Mouse (Mus musculus) midbrain, embryonic 10.5 days (tissue): Measurements from ENCODE around the gene Ttll8. TPM values are rescaled to one million over a fixed set of nuclear protein-coding genes. Genes with fewer than 3 reads are reported as not detected.

ENCODE experiments used
- DNase-seq: peaks from one replicate; pipeline ENCODE4 v3.0.0-alpha.2; 2017; ENCODE audit warnings: low spot score
- H3K27ac ChIP-seq: fragments of 300-500 bp; sonication (generic); replicated peaks from 2 replicates; pipeline ENCODE4 v1.5.1; 2016; ENCODE audit warnings: mild to moderate bottlenecking
- H3K27me3 ChIP-seq: fragments of 300-500 bp; sonication (generic); 2 replicates; pipeline ENCODE4 v1.6.1; 2016; ENCODE audit warnings: low read depth, mild to moderate bottlenecking; ENCODE audit not compliant: poor library complexity, severe bottlenecking
- H3K36me3 ChIP-seq: fragments of 300-500 bp; sonication (generic); 2 replicates; pipeline ENCODE4 v1.6.1; 2016; ENCODE audit warnings: mild to moderate bottlenecking, moderate library complexity
- H3K4me1 ChIP-seq: fragments of 300-500 bp; sonication (generic); 2 replicates; pipeline ENCODE4 v1.6.1; 2016
- H3K4me3 ChIP-seq: fragments of 300-500 bp; sonication (generic); 2 replicates; pipeline ENCODE4 v1.5.1; 2016; ENCODE audit warnings: mild to moderate bottlenecking, moderate library complexity
- H3K9me3 ChIP-seq: fragments of 300-500 bp; sonication (generic); replicated peaks from 2 replicates; pipeline ENCODE4 v1.6.1; 2016; ENCODE audit warnings: mild to moderate bottlenecking
- WGBS: fragments of 180-500 bp; shearing (Covaris S2); methylation state at CpG from one replicate; pipeline ENCODE4 v1.1.7; 2016; 5-methylcytosine and 5-hydroxymethylcytosine counted together
- polyA plus RNA-seq: library from polyadenylated mRNA; unstranded; fragments of >200 nt; fragmentation: Nextera tagmentation; extraction: Ambion mirVana; gene quantifications from 2 replicates; pipeline ENCODE4 v1.2.1, GENCODE M21; 2016

The Ttll8 gene
- polyA plus RNA-seq, 1 experiment from 2014 or later: not detected

GRCm38 (mm10) chr15:88955342-88955741, 1.1 kb upstream of the Ttll8 start:
- H3K27me3 ChIP-seq: peaks cover 57% of the 10 kb centered on the region
- H3K4me1 ChIP-seq: peaks cover 26% of the 10 kb centered on the region
- H3K9me3 ChIP-seq: no peaks in the 10 kb centered on the region
- DNase-seq: no peak
- H3K4me3 ChIP-seq: no peak overlapping the region
- no peaks in the 10 kb centered on the region for H3K36me3 ChIP-seq
- H3K27ac ChIP-seq: no peak overlapping the region
- WGBS: 84% methylated on average over 6 of the region's 6 CpGs

- no peaks in the 10 kb centered on the region for H3K36me3 ChIP-seq
Observed at GRCm38 (mm10) chr15:88951246-88951645, 3.0 kb downstream of the Ttll8 start.

GRCm38 (mm10) chr15:88946851-88947250, 7.4 kb downstream of the Ttll8 start:
- WGBS: 59% methylated on average over 6 of the region's 6 CpGs
- Histone ChIP-seq H3K4me3 (no peak overlapping the region), H3K27ac (no peak overlapping the region), H3K9me3 (no peaks in the 10 kb centered on the region), H3K27me3 (no peaks in the 10 kb centered on the region), H3K4me1 (no peaks in the 10 kb centered on the region), H3K36me3 (no peaks in the 10 kb centered on the region)
- no peak for DNase-seq

More at GRCm38 (mm10) chr15:88951246-88951645, 3.0 kb downstream of the Ttll8 start:
- Histone ChIP-seq H3K27me3 (peaks cover 39% of the 10 kb centered on the region), H3K4me1 (peaks cover 14% of the 10 kb centered on the region), H3K4me3 (no peak overlapping the region), H3K27ac (no peak overlapping the region), H3K9me3 (no peaks in the 10 kb centered on the region)
- no peak for DNase-seq
- 92% methylated on average over 4 of the region's 4 CpGs for WGBS

- no peaks in the 10 kb centered on the region for H3K9me3 ChIP-seq
- 91% methylated on average over 5 of the region's 5 CpGs for WGBS
- no peak overlapping the region for H3K4me3 ChIP-seq
- DNase-seq: no peak
- no peak overlapping the region for H3K27ac ChIP-seq
- H3K4me1 ChIP-seq: no peaks in the 10 kb centered on the region
- H3K36me3 ChIP-seq: no peaks in the 10 kb centered on the region
- H3K27me3 ChIP-seq: no peaks in the 10 kb centered on the region
Observed at GRCm38 (mm10) chr15:88943896-88944551, 10.2 kb downstream of the Ttll8 start.

- Histone ChIP-seq H3K9me3 (no peaks in the 10 kb centered on the region), H3K36me3 (no peaks in the 10 kb centered on the region), H3K27me3 (no peaks in the 10 kb centered on the region), H3K4me1 (no peaks in the 10 kb centered on the region), H3K4me3 (no peak overlapping the region), H3K27ac (no peak overlapping the region)
- DNase-seq: no peak
- 86% methylated on average over 5 of the region's 5 CpGs for WGBS
Observed at GRCm38 (mm10) chr15:88942783-88943182, 11.4 kb downstream of the Ttll8 start.

- Histone ChIP-seq H3K9me3 (no peaks in the 10 kb centered on the region), H3K4me1 (no peaks in the 10 kb centered on the region), H3K27me3 (no peaks in the 10 kb centered on the region), H3K36me3 (no peaks in the 10 kb centered on the region), H3K4me3 (no peak overlapping the region), H3K27ac (no peak overlapping the region)
- DNase-seq: no peak
- 72% methylated on average over 2 of the region's 2 CpGs for WGBS
Observed at GRCm38 (mm10) chr15:88937291-88937650, 16.9 kb downstream of the Ttll8 start.

GRCm38 (mm10) chr15:88936619-88937290, 17.5 kb downstream of the Ttll8 start:
- no peak for DNase-seq
- H3K9me3 ChIP-seq: no peaks in the 10 kb centered on the region
- H3K27ac ChIP-seq: no peak overlapping the region
- no peak overlapping the region for H3K4me3 ChIP-seq
- 71% methylated on average over 6 of the region's 6 CpGs for WGBS
- H3K4me1 ChIP-seq: no peaks in the 10 kb centered on the region
- H3K36me3 ChIP-seq: no peaks in the 10 kb centered on the region
- no peaks in the 10 kb centered on the region for H3K27me3 ChIP-seq

- WGBS: 69% methylated on average over 7 of the region's 7 CpGs
- Histone ChIP-seq H3K4me1 (no peaks in the 10 kb centered on the region), H3K9me3 (no peaks in the 10 kb centered on the region), H3K27me3 (no peaks in the 10 kb centered on the region), H3K4me3 (no peak overlapping the region), H3K27ac (no peak overlapping the region), H3K36me3 (no peaks in the 10 kb centered on the region)
- no peak for DNase-seq
Observed at GRCm38 (mm10) chr15:88934141-88934540, 20.1 kb downstream of the Ttll8 start.

GRCm38 (mm10) chr15:88932667-88933066, 21.6 kb downstream of the Ttll8 start:
- H3K4me1 ChIP-seq: no peaks in the 10 kb centered on the region
- H3K27ac ChIP-seq: no peak overlapping the region
- no peak for DNase-seq
- H3K4me3 ChIP-seq: no peak overlapping the region
- H3K27me3 ChIP-seq: no peaks in the 10 kb centered on the region
- no peaks in the 10 kb centered on the region for H3K9me3 ChIP-seq
- H3K36me3 ChIP-seq: no peaks in the 10 kb centered on the region
- 85% methylated on average over 10 of the region's 10 CpGs for WGBS

- Histone ChIP-seq H3K4me3 (no peak overlapping the region), H3K27ac (no peak overlapping the region)
Observed at GRCm38 (mm10) chr15:88921992-88922310, 32.3 kb downstream of the Ttll8 start.

GRCm38 (mm10) chr15:88921131-88921991, 32.9 kb downstream of the Ttll8 start:
- DNase-seq: peak; percentile 75
- H3K36me3 ChIP-seq: no peaks in the 10 kb centered on the region
- no peak overlapping the region for H3K27ac ChIP-seq
- H3K9me3 ChIP-seq: no peaks in the 10 kb centered on the region
- H3K4me1 ChIP-seq: no peaks in the 10 kb centered on the region
- H3K27me3 ChIP-seq: no peaks in the 10 kb centered on the region
- 35% methylated on average over 12 of the region's 12 CpGs for WGBS
- no peak overlapping the region for H3K4me3 ChIP-seq

More at GRCm38 (mm10) chr15:88921992-88922310, 32.3 kb downstream of the Ttll8 start:
- H3K36me3 ChIP-seq: no peaks in the 10 kb centered on the region
- H3K9me3 ChIP-seq: no peaks in the 10 kb centered on the region
- H3K27me3 ChIP-seq: no peaks in the 10 kb centered on the region
- WGBS: 81% methylated on average over 6 of the region's 6 CpGs
- DNase-seq: no peak
- no peaks in the 10 kb centered on the region for H3K4me1 ChIP-seq

GRCm38 (mm10) chr15:88920065-88920464, 34.2 kb downstream of the Ttll8 start:
- no peaks in the 10 kb centered on the region for H3K36me3 ChIP-seq
- no peaks in the 10 kb centered on the region for H3K9me3 ChIP-seq
- H3K27ac ChIP-seq: no peak overlapping the region
- no peaks in the 10 kb centered on the region for H3K27me3 ChIP-seq
- H3K4me3 ChIP-seq: no peak overlapping the region
- no peaks in the 10 kb centered on the region for H3K4me1 ChIP-seq
- 94% methylated on average over 1 of the region's 1 CpGs for WGBS
- DNase-seq: no peak

GRCm38 (mm10) chr15:88919328-88919727, 34.9 kb downstream of the Ttll8 start:
- no peak for DNase-seq
- Histone ChIP-seq H3K27me3 (no peaks in the 10 kb centered on the region), H3K36me3 (no peaks in the 10 kb centered on the region), H3K9me3 (no peaks in the 10 kb centered on the region), H3K4me3 (no peak overlapping the region), H3K4me1 (no peaks in the 10 kb centered on the region), H3K27ac (no peak overlapping the region)
- WGBS: 84% methylated on average over 12 of the region's 12 CpGs
